Mouse (Mus musculus) lung, adult 2 months (tissue): ENCODE measurements around the gene Serpinh1.

ENCODE experiments used
- CTCF ChIP-seq: fragments of 200-500 bp; IDR thresholded peaks from 2 replicates; pipeline ENCODE4 v1.5.1; 2011; ENCODE audit warnings: mild to moderate bottlenecking, low read length, control low read depth; ENCODE audit not compliant: insufficient read depth
- POLR2A ChIP-seq: fragments of 200-500 bp; IDR thresholded peaks from 2 replicates; pipeline ENCODE4 v1.6.1; 2011; ENCODE audit warnings: low read depth, mild to moderate bottlenecking, control low read depth, low read length, borderline replicate concordance; ENCODE audit errors: extremely low read depth

- no peak for TF ChIP-seq POLR2A
- no peak for TF ChIP-seq CTCF
Measured at GRCm38 (mm10) chr7:99386030-99386429, 33.0 kb upstream of the Serpinh1 start.
